Mouse (Mus musculus): ENCODE data around the gene Cpsf4l.

The Cpsf4l gene

GRCm38 (mm10) chr11:113705966-113706652, 3.7 kb downstream of the Cpsf4l start:
- no peak for ATAC-seq (ENCODE audit: insufficient number of reproducible peaks, low FRiP score, low TSS enrichment)

DNA sequence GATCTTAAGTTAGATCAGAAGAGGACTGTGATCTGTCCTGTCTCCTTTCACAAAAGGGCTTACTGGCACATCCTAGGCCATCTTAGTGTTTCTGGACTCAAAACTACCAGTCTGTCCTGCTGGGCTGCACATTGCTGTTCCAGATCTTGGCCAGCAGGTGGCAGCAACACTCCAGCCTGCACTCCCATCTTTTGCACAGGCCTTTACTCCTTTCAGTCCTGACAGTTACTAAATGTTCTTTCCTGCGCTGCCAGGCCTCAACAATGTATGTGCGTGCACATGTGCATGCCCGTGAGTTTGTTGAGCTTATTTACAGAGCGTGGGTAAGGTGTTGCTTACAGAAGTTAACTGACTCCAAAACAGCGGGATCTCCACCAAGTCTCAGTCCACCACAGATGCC, 6.1 kb downstream of the Cpsf4l start:
- ATAC-seq (ENCODE audit: insufficient number of reproducible peaks, low FRiP score, low TSS enrichment) = peak; percentile 49; the same call in 1 of the 2 replicates

DNA sequence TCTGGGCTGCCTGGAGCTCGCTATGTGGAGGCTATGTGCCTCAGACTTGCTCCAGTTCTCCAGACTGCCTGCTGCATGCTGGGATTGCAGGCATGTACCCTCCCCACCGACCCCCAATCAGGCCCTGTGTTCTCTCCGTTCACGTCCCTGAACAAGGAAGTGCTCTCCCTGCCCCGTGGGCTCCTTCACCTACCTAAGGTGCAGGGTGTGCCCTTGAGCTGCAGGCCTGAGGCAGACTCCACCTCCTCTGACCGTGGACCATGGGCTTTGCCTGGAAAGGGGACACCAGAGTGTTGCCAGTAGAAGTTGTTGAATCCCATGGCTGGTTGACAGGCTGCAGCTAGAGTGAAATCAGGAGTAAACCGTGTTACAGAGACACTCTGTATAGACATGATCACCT, 10.2 kb downstream of the Cpsf4l start:
- no peak for ATAC-seq (ENCODE audit: insufficient number of reproducible peaks, low FRiP score, low TSS enrichment)

DNA sequence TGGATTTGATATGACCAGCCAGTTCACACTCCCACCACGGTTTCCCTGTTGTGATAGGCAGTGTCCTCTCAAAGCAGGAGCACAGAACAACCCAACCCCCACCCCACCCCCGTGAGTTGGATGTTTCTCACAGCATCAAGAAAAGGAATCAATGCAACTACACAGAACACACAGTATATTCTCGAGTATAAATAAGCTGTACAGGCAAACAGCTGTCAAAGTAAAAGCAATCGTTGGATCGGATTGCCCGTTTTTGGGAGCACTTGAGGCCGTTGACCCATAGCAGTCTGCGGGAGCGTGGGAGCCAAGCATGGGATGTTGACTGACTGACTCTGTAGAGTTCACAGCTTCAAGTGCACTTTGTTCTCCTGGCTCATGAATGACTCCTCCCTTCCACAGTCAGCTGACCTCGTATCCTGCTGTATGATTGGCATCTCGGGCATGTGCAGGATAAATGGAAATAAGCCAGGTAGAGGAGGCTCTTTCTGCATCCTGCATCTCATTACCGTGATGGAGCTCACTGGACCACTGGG, 11.7 kb downstream of the Cpsf4l start:
- no peak for ATAC-seq (ENCODE audit: insufficient number of reproducible peaks, low FRiP score, low TSS enrichment)

DNA sequence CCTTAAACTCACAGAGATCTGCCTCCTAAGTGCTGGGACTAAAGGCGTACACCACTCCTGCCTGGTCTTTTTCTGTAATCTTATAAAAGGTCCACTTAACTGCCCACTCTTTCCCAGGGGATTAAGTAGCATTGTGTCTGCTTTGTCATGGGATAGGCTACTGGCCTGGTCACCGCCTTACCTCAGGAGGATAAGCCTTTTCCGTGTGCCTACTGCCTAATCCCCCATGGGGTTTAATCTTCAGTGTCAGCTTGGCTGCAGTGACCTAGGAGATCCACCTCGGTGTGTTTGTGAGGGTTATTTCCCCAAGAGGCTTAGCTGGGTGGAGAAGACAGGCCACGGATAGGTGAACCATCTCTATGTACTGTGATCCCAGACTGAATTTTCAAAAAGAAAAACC, 12.2 kb downstream of the Cpsf4l start:
- no peak for ATAC-seq (ENCODE audit: insufficient number of reproducible peaks, low FRiP score, low TSS enrichment)

- ATAC-seq (ENCODE audit: insufficient number of reproducible peaks, low FRiP score, low TSS enrichment) = no peak
Measured at GRCm38 (mm10) chr11:113691851-113692250, 18.0 kb downstream of the Cpsf4l start.

DNA sequence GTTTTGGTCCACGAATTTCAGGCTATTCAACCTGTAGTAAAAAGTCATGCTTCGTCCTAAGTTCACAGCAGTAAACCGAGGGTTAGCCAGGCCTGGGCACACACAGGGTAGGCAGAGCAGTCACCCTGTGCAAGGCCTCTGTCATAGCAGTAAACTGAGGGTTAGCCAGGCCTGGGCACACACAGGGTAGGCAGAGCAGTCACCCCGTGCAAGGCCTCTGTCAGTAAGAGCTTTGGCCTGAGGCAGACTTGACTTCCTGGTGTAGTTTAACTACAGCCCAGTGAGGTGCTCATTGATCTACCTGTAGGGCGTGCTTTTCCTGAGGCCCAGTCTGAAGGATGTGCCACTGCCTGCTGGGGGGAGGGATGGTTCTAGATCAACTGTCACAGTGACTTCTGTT, 18.5 kb downstream of the Cpsf4l start:
- ATAC-seq (ENCODE audit: insufficient number of reproducible peaks, low FRiP score, low TSS enrichment) = no peak

DNA sequence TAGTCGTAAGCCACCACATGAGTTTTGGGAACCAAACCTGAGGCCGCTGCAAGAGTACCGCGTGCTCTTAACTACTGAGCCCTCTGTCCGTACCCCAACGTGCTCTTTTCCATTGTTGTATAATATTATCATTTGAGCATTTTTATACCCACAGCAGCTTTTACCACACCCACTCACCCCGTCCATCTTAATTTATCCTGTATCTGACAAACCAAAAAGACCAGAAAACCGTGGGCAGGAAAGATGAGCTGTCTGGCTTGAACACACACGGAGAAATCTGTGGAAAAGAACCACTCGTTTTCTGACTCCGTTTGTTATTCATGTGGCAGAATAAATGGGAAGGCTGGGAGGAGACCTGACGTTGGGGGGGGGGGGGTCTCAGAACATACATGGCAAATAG, 19.3 kb downstream of the Cpsf4l start:
- no peak for ATAC-seq (ENCODE audit: insufficient number of reproducible peaks, low FRiP score, low TSS enrichment)

- ATAC-seq (ENCODE audit: insufficient number of reproducible peaks, low FRiP score, low TSS enrichment) = no peak
Measured at GRCm38 (mm10) chr11:113687031-113687430, 22.8 kb downstream of the Cpsf4l start.

DNA sequence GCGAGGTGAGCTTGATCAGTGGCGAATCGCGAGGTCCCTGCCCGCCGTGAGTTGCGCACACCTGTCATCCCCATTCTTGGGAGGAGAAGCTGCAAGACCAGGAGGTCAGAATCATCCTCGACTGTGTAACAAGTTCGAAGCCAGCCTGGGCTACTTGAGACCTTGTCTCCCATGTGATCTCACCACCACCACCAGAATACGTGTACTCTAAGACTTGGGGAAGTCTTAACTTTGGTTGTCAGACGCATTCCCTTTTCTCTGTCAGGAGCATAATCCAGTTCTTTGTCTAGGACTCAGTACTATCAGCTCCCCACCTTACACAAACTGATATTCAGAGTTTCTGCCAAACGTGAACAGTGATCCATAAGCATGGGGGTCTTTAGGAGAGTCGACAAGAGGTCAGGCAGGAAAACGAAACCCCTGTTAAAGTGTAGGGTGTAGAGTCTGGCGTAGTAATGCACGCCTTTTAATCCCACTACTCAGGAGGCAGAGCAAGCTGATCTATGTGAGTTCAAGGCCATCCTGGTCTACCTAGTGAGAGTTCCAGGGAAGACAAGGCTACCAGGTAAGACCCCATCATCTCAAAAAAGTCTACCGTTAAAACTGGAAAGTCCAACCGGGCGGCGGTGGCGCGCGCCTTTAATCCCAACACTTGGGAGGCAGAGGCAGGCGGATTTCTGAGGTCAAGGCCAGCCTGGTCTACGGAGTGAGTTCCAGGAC, 24.9 kb downstream of the Cpsf4l start:
- no peak for ATAC-seq (ENCODE audit: insufficient number of reproducible peaks, low FRiP score, low TSS enrichment)

GRCm38 (mm10) chr11:113683957-113684706, 25.7 kb downstream of the Cpsf4l start, which contains the start of the genes Fam104a and D11Wsu47e:
Fam104a (minus strand) TSS chr11:113684155.
D11Wsu47e (plus strand) TSS chr11:113684412.
- peak; percentile 90 for ATAC-seq (ENCODE audit: insufficient number of reproducible peaks, low FRiP score, low TSS enrichment)

DNA sequence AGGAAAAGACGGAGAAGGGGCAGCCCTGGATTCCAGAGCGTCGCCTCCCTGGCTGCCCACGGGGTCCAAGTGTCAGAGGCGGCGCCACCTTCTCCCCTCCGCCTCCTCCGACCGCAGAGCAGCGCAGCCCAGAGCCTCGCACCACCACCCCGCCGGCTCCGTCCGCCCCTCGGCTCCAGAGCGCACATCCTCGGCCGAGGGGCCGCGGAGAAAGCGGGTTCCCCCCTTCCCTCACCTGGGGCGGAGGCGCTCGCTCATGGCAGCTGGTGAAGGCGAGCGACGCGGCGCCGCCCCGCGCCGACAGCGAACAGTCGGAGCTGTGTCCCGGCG, 26.2 kb downstream of the Cpsf4l start:
- peak; percentile 52 for ATAC-seq (ENCODE audit: insufficient number of reproducible peaks, low FRiP score, low TSS enrichment)

DNA sequence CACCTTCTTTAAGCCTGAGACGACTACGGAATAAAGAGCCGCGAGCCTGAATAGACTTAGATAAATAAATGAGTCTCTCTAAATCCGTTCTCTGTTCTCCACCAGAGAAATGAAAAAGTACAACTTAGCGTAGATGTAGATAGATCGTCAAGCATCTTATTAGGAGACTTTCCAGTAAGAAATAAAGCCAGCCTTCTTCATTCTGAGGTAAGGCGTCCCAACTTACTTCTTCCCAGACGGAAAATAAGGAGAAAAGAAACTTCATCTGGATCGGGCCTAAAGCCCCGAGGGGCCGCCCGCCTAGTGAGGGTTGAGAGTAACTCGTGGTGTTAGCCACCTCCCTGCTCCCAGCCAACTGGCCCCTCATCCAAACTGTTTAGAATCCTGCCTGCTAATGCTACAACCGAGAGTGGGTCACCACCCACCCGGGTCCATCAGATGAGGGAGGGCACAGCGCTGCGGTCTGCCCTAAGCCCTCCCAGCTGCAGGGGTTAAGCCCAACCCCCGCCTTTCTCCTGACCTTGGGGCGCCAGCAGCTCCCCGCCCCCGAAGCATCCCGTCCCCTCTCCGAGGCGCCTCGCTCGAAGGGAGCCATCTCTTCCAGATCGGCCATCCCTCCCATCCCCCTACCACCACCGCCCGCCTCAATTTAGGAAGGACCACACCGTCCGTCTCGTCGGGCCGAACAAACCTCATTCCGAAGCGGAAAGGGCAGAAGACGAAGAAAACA, 26.8 kb downstream of the Cpsf4l start:
- ATAC-seq (ENCODE audit: insufficient number of reproducible peaks, low FRiP score, low TSS enrichment) = 0 out of 2 replicates have a peak, but pooled peaks have one; percentile 23

DNA sequence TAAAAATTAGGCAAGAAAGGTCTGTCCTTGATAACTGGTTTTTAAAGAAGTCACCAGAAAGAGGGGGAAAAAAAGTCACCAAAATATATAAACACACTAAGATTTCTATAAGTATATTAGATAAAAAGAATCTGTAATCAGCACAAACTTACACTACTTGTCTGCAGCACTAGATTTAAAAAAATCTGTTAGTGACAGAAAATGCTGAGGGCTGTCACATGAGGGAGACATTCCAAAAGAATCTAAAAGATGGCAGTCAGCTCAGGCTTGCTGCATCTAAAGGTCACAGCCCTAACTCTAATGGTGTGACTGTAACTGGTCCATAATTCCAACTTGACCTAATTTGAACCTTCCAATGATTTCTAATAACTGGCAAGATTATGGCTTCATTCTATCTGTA, 27.8 kb downstream of the Cpsf4l start:
- ATAC-seq (ENCODE audit: insufficient number of reproducible peaks, low FRiP score, low TSS enrichment) = no peak

GRCm38 (mm10) chr11:113680954-113681353, 28.9 kb downstream of the Cpsf4l start:
- ATAC-seq (ENCODE audit: insufficient number of reproducible peaks, low FRiP score, low TSS enrichment) = no peak

- no peak for ATAC-seq (ENCODE audit: insufficient number of reproducible peaks, low FRiP score, low TSS enrichment)
Measured at GRCm38 (mm10) chr11:113678373-113678772, 31.4 kb downstream of the Cpsf4l start.

- no peak for ATAC-seq (ENCODE audit: insufficient number of reproducible peaks, low FRiP score, low TSS enrichment)
Measured at GRCm38 (mm10) chr11:113677378-113677777, 32.4 kb downstream of the Cpsf4l start.

GRCm38 (mm10) chr11:113676847-113677246, 33.0 kb downstream of the Cpsf4l start:
- ATAC-seq (ENCODE audit: insufficient number of reproducible peaks, low FRiP score, low TSS enrichment) = no peak

DNA sequence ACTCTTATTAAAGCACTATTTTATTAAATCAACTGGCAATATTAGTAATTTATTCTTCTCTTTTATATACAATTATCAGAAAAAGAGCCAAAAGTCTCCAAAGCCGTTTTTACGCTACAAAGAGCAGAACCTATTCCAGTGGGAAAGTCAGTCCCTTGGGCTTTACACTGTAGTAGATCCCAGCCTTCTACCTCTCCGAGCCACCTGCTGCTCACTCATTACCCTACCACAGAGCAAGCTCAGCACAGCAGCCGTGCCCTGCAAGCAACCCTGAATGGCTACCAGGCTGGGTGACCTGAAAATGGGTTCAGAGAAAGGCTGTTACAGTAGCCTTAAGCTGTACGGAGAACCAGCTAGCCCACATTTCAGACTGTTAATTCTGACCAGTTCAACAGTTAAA, 35.2 kb downstream of the Cpsf4l start:
- ATAC-seq (ENCODE audit: insufficient number of reproducible peaks, low FRiP score, low TSS enrichment) = no peak

DNA sequence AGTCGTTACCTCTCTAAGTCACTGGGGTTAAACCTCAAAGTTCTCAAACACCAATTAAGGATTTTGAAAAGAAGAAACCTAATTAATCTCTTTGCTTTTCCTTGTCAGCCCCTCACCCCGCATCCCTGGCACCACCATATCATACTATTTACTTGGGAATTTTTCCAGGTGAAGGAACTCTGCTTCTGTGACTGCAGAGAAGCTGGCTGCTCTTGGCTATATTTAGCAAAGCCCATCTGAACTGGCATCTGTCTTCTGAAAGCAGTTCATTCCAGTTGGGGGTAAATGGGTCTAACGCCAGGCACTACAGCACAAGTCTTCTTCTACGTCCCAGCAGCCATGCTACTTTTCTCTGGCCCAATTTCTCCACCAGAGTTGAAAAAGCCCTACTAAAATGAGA, 36.2 kb downstream of the Cpsf4l start:
- no peak for ATAC-seq (ENCODE audit: insufficient number of reproducible peaks, low FRiP score, low TSS enrichment)

All from cerebellum, adult (tissue).